Mouse (Mus musculus) urinary bladder, adult 18-20 months (tissue): ENCODE measurements at regions not wholly inside any gene's neighbourhood (a gene's known extent, or its start where the extent isn't known, plus 50 kb on each side); places are given as distances from the start of the nearest gene placed in this dataset.

ENCODE experiments used
- DNase-seq, 2 experiments: peaks; one replicate each; pipeline ENCODE4 v3.0.0; 2022; ENCODE audit warnings: low spot score in 2 of 2, mixed read lengths in 2 of 2

DNA sequence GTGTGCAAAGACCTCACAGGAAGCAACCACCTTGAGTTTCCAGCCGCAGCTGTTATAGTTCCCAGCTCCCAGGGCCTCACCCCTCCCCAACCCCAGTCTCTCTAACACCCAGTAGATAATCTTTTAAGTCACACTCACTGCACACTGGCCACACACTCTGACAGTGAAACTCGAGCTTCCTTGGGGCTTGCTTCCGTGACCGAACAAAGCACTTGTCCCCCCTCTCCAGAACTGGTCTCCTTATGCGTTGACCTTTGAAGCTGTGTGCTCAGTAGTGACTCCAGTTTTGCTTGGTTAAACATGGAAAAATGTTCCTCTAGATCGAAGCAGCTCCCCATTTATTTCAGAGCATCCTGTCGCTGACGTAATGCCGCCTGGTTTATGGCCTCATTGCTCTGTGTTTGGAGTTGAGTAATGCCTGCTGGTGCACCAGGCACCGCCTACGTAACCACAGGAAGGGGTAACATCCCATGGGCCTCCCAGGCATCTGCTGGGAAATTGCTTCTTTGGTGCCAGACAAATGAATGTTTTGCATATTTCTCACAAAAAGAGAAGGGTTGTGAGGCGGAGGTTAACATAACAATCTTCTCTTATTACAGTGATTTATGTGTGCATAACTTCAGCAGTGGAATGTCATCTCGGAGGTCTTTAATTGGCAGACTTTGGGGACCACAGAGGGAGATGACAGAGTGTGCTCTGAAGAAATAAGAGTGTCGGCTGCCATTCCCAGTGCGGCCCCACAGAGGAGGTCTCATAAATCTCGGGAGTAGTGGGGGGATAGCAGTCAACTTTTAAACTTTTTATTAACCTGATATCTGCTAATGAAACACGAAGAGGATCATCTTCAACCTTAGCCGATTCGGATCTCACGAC lies 292.7 kb upstream of the Zfp507 start:
- DNase-seq, result peak in 1 of 2 experiments; percentile 10

DNA sequence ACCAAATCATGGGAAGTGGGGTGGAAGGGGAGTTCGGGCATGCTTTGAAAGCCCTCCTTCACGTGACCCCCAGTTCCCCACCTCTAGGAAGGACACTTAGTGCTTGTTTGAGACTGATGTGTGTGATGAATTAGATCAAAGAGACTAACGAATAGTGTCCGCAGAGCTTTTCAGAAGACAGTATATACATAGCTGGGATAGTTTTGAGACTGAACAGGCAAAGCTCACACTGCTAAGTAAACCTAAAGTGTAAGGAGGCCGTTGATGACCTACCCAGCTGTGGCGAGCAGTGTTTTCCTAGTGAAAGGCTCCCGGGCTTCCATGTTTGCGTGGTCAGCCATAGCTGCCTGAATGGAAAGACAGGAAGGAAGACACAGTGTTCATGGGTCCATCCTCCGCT lies 288.3 kb upstream of the Zfp507 start:
- no peak for DNase-seq

DNA sequence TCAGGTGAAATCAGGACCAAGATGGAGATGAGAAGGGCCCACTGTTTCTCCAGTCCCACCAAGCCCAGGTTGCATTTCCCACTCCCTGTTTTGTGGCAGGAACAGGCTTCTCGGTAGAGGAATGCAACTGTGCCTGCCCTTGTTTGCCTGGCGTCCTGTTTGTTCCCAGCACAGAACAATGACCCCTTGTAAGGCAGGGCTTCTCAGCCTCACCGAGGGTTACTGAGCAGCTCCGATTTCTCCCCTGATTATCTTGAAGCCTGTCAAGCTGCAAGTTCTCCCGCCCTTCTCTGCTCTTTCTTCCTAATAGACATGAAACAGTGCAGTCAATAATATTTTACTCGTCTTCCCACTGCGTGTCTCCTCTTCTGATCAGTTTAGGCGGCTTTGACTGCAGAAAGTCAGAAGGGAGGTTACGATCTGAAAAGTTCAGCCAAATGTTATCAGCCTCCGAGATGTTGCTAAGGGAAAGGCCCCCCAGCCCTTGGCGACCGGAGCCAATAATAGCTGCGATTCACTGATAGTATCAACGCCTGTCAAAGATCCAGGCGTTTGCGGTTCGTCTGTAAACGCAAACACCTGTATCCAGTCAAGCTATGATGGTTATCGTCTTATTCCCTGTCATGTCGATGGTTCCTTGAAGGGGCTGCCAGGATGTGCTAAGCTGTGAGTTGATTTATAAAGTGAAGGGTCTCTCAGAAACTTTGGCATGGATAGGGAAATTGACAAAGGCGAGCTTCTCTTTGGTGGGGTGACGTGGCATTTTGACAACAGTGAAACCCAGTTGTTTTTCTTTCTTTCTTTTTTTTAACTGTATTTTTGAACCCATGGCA lies 287.7 kb upstream of the Zfp507 start:
- DNase-seq, result no peak

DNA sequence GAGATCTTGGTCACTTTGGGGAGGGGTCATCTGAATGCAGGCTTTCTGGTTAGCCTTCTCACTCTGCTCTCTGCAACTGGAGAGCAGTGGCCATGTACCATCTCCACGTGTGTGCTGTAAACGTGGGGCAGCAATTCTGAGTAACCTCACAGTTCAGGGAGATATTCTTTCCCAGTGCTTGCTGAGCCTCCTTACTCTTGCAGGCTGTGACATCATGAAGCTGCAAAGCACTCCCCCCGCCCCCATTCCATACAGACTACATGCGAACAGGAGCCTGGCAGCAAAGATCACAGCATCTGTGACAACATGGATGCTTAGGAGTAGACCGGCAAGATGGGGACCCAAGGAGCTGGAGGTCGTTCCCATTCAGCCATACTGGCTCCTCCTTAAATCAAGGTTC lies 284.8 kb upstream of the Zfp507 start:
- no peak for DNase-seq

DNA sequence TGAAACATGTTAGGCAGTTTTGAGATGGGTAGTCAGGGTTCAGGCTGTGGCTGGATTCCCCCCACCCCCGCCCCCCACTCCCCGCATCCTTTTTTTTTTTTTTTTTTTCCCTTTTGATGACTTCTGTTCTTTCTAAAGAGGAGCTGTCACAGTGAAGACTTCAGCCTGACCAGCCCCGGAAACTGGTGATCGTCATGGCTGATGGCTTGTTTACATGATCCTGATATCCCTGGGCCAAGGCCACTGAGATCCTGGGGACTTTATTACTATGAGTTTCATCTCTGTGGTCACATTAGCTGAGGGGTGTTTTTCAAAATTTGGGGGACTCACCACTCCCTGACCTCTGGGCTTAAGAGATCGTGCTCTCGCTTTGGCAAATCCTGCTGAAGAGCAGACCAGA lies 275.9 kb upstream of the Zfp507 start:
- no peak for DNase-seq

DNA sequence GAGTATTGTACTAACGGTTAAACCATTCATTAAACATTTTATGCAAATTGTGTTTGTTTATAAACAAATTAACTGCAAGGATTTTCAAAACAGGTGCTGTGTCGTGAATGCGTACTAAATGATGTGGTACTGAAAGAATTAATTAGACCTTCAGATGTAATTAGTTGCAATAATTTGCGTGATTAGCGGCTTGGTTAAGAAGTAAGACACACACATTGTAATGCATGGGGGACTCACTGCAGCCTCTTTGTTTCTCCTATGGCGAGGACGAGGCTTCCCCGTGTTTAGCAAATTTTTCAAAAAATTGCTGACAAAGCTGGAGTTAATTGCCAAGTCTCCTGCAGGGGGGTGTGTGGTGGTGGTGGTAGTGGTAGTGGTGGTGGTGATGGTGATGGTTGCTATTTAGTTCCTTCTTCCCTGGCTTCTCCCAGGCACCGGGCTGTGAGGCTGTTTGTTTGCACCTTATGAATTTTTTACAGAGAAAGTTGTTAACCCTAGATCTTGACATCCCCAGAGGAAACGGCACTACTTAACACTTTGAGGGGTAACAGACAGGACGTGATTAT lies 275.4 kb upstream of the Zfp507 start:
- DNase-seq, result no peak

DNA sequence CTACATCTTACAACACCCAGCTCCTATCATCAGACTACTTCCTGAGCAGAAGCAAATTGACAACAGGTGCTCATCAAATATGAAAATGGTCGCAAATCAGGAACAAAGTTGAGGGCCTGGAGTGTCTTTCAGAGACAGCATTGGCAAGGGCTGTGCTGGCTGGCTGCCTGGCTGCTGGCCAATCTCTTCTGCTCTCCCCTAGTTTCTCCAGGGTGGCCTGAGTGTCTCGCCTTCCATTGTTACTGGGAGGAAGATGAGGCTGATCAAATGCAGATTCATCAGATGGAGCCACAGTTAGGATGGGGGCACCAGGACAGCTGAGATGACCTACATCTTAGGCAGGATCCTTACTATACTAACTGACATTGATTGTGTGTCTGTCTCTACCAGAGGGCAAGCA lies 274.5 kb upstream of the Zfp507 start:
- DNase-seq, result no peak

DNA sequence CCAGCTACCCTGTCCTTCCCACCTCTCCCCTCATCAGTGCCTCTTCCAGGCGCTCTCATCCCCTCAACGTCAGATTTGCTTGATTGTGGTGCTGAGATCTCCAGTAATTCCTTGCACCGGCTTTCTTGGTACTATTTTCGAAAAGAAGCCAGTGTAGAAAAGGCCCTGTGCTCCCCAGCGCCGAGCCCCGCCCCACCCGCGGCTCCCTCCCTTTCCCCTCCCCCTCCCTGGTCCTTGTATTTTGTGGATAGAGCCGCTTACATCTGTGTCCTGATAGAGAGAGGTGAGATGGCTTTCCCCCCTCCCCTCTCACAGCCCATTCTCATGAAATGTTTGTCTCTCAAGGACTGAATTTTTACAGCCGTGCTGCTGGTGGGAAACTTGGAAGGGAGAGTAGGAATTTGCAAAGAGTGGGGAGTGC lies 273.2 kb upstream of the Zfp507 start:
- DNase-seq, result no peak

DNA sequence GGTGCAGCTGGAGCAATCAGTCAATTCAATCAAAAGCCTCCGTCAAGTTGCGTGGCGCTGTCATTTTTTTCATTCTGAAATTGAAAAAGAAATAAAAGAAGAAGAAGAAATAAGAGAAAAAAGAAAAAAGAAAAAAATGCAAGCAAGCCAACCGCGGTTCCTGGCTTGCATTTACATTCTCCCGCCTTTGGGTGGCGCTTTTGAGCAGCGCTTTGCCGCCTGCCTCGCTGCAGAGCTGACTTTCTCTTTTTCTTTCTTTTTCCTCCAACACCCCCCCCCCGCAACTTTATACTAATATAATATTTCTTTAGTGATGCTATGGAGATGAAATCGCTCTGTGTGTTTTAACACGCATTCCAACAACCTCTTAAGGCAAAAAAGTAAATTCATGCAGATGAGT lies 269.0 kb upstream of the Zfp507 start:
- DNase-seq, result no peak

DNA sequence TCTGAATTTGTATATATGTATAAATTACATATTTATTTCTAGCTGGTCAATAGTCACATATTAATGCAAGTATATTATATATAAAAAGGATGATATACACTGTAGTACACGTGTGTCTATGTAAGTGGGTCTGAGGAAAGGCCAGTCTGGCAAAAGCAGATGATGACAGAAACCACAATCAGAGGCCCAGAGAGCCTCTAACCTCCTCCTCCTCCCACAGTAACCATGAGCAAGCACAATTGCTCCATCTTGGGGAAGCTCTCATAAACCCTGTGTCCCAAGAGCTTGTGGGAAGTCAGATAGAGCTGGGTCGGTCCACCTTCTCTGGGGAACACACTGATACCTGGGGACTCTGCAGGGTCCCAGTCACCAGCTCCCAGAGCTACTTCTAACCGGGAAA lies 263.9 kb upstream of the Zfp507 start:
- no peak for DNase-seq

DNA sequence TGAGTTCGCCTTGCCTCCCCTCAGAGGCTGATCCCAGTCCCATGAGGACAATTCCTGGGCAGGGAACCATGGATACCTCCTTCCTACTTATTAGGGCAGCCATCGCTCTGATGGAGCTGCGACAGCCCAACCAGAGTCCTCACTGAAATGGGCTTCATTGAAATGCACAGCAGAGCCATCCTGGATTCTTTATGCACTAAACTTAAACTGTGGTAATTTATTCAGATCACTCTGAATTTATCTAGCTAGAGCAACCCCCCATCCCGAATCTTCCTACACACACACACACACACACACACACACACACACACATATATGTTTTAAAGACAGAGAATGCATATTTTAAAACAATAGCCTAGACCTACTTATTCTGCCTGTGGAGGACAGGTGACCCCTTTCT lies 258.9 kb upstream of the Zfp507 start:
- no peak for DNase-seq

DNA sequence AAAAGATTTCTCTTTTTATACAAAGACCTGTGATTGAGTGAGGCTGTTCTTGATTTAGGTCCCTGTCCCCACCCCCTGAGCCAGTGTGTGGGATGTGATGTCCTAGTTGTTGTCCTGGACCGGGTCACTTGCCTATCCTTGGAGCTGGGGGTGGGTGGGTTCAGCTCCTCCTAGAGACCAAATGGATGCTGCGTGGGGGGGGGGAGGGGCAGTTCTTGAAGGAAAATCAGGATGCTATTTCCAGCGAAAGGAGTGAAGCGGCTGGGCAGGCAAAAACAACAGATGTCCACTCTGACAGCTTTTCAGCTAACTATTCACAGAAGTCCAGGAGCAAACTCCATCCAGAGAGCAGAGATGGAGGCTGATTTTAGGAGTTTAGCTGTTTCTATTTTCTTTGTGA lies 257.6 kb upstream of the Zfp507 start:
- no peak for DNase-seq

DNA sequence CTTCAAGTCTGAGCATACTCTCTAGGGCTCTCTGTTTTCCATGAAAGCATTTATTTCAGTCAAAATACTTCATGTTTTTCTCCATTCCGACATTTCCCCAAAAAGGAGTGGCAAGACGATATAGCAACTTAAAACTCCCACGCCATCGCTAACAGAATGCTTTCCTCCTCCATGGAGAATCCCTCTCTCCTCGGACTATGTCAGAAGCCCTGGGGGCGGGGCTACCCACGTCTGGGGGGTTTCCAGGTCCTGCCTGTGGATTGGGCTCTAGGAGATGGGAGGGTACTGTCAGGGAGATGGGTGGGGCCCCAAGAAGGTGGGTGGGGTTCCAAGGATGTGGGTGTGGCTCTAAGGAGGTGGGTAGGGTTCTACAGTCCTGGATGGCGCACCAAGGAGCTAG lies 243.2 kb upstream of the Zfp507 start:
- no peak for DNase-seq

DNA sequence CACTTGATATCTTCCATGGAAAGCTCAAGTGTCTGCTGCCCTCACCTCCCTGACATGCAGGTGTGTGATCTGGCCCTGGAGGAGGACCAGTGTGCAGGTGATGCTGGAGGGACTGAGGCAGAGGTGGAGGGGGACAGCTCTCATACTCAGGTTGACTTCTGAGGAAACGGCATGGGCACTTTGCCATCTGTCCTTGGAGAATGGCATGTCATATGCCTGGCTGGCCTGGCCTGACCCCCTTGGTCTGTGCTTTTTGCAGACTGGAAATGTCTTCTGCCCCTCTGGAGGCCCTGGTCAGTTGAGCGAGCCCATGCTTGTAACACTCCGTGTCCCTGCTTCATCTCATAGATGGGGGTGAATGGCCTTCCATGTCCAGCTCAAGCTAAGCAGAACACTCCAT lies 229.1 kb upstream of the Zfp507 start:
- DNase-seq, result no peak

DNA sequence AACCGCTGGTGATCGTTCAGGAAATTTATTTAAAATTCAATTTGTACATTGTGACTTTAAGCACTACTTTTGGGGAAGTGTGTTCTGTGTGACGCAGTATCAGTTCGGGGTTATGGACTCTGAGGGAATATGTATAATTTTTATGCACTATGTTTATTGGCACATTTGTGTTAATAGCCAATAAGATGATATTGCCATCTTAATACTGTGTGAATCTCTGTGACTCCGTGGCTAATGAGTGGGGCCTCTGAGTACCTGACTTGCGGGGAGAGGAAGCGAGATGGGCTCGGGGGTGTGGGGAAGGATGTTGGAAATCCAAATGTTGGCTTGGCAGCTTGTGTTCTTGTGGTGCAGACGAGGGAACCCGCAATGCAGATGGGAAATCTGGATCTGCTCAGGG lies 220.2 kb upstream of the Zfp507 start:
- DNase-seq, result no peak

DNA sequence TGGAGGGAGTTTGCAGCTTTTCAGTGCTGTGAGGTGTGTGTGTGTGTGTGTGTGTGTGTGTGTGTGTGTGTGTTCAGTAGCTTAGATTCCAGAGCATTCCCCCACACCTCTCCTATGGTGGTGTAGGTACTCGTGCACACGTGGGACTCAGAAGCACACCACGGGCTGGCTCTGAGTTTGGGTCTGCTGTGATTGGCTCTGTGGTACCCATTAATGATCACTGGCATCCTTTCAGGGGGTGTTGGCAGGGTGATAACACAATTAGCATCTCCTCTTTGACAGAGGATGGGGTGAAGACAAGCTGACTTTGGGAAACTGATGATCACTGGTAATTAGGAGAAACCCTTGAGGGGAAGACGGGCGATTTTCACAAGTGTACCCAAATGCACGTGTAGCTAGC lies 219.7 kb upstream of the Zfp507 start:
- DNase-seq, result no peak

DNA sequence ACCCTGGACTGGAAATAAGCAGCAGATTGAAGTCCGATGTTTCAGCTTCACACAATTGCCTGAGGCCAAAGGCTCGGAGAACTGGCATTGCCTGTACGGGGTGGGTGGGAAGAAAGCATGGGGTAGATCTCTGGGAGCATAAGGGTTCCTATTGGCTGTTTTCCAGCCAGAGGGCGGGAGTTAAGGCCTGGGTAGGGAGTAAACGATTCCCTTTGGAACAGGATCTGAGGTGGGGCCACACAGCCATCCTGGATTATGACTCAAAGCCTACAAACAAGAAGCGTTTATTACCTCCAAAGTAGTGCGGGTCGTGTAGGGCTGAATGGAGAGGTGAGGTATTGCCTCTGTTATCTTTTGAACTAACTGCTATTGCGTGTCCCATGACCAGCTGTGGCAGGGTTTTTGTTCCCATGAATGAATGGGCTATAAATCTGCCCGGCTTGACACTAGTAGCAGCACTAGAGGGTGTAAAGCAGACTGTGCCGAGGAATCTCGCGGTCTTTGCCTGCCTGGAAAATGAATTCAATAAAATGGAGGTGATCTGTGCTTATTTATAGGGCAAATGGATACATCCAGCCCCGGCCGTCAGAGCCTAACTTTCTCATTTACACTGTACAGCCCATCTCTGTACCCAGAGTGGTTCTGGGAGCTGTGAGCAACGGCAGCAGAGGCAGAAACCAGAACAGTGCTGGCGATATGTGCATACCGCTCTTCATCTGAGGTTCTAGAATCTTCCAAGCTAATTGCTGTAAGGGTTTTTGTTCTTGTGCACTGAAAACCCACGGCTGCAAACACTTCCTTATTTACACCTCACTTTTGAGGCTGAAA lies 214.3 kb upstream of the Zfp507 start:
- DNase-seq, result no peak

DNA sequence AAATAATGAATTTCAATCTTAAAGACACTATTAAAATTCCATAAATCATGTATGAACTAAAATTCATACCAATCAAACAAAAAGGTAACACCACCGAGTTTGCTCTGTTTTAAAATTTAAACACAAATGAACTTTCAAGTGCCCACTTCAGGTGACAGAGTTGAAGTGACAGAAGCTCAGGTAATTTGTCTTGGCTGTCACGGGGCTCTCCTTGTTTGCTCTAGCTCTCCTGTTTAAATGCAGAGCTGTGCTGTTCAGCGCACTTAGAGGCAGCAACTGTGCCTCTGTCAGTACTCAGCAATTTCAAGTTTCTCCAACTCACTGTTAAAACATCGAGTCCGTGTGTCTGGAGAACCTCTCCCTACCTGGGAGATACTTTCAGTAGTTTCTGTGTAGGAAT lies 193.8 kb upstream of the Zfp507 start:
- DNase-seq, result no peak

DNA sequence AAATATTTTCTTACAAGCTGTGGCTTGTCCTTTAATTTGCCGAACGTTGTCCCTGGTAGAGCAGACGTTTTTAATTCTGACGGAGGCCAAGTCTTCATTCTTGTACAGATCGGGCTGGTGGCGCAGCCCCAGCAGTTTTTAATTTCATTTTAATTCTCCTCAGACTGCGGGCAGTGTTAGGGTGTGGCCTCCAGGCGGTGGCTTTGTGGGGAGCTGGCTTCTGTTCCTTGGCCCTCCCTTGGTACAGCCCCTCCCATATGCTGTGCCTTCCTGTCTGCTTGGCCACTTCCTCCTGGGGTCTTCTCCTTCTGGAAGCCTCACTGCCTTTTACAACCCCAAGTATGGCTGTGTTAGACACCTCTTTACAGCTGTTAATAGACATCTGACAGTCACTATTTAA lies 189.7 kb upstream of the Zfp507 start:
- no peak for DNase-seq

DNA sequence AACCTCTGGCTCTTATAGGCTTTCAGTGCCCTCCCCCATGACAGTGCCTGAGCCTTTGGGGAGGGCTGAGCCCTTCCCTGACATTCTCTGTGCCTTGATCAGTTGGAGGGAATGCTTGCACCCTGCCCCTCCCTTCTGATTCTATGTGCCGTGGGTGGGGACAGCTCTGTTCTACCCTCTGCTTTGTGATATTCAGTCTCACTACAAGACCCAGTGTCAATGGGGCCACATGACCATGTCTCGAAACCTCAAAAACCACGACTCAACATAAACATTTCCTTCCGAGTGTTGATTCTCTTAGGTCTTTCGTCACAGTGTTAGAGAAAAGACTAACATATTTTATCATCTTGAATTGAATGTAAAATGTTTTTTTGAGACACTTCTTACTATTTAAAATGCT lies 188.3 kb upstream of the Zfp507 start:
- DNase-seq, result no peak

DNA sequence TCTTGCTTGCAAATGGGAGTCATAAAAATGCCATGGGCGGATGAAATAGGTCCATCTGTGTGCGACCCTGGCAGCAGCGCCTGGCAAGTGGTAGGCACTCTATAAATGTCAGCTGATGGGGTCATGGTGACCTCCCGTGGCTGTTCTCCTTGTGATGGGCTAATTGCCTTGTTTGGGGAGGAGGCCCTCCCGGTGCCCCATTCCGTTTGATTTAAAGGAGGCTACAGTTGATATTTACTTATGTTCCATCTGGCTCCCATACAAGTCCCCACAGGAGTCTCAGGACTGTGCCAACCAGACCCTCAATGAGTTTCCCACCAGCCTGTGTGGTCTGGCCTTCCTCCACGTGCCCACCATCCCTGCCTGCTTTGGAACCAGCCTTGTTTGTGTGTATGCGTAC lies 186.7 kb upstream of the Zfp507 start:
- no peak for DNase-seq
